Mouse (Mus musculus) intestine, postnatal 0 days (tissue): ENCODE measurements around the gene Nrarp. TPM values are rescaled to one million over a fixed set of nuclear protein-coding genes. Genes with fewer than 3 reads are reported as not detected.

Source experiments
- ATAC-seq: fragments of 200-750 bp; cut with Nextera tagmentation; 2 replicates; pipeline ENCODE4 v1.8.0; 2017; ENCODE audit warnings: mild to moderate bottlenecking, moderate TSS enrichment, moderate library complexity
- H3K27ac ChIP-seq: fragments of 300-500 bp; sonication (generic); 2 replicates; pipeline ENCODE4 v1.5.1; 2014; ENCODE audit warnings: mild to moderate bottlenecking, low read depth, low read length, moderate library complexity
- H3K27me3 ChIP-seq: fragments of 300-500 bp; sonication (generic); replicated peaks from 2 replicates; pipeline ENCODE4 v1.6.1; 2014; ENCODE audit warnings: low read length, mixed read lengths; ENCODE audit not compliant: control insufficient read depth, insufficient read depth
- H3K36me3 ChIP-seq: fragments of 300-500 bp; sonication (generic); 2 replicates; pipeline ENCODE4 v1.6.1; 2014; ENCODE audit warnings: mild to moderate bottlenecking, moderate library complexity; ENCODE audit not compliant: control insufficient read depth, insufficient read depth
- H3K4me1 ChIP-seq: fragments of 300-500 bp; sonication (generic); replicated peaks from 2 replicates; pipeline ENCODE4 v1.6.1; 2014; ENCODE audit warnings: antibody characterized with exemption, low read length, mixed read lengths; ENCODE audit not compliant: control insufficient read depth, insufficient read depth
- H3K4me2 ChIP-seq: fragments of 300-500 bp; sonication (generic); replicated peaks from 2 replicates; pipeline ENCODE4 v1.6.1; 2014; ENCODE audit warnings: low read depth, mild to moderate bottlenecking, moderate library complexity
- H3K4me3 ChIP-seq: fragments of 300-500 bp; sonication (generic); 2 replicates; pipeline ENCODE4 v1.5.1; 2014; ENCODE audit warnings: low read depth, low read length
- H3K9ac ChIP-seq: fragments of 300-500 bp; sonication (generic); 2 replicates; pipeline ENCODE4 v1.6.1; 2014; ENCODE audit warnings: mild to moderate bottlenecking, low read depth, low read length
- H3K9me3 ChIP-seq: fragments of 300-500 bp; sonication (generic); 2 replicates; pipeline ENCODE4 v1.6.1; 2016; ENCODE audit warnings: mixed run types; ENCODE audit not compliant: control insufficient read depth
- CTCF ChIP-seq: sonication (generic); IDR thresholded peaks from 2 replicates; pipeline ENCODE4 v1.5.1; 2016; ENCODE audit warnings: low read depth, mild to moderate bottlenecking, control low read depth, antibody characterized with exemption, moderate library complexity
- WGBS: fragments of 180-500 bp; shearing (Covaris S2); extraction: QIAGEN DNeasy Blood & Tissue Kit; methylation state at CpG from one replicate; pipeline ENCODE4 v1.1.7; 2014; 5-methylcytosine and 5-hydroxymethylcytosine counted together
- polyA plus RNA-seq: library from polyadenylated mRNA; unstranded; fragments of >200 nt; fragmentation: Nextera tagmentation; extraction: Ambion mirVana; gene quantifications from 2 replicates; pipeline ENCODE4 v1.2.1, GENCODE M21; 2015

Nrarp gene
- polyA plus RNA-seq, 1 experiment from 2014 or later = 16.5 TPM

DNA sequence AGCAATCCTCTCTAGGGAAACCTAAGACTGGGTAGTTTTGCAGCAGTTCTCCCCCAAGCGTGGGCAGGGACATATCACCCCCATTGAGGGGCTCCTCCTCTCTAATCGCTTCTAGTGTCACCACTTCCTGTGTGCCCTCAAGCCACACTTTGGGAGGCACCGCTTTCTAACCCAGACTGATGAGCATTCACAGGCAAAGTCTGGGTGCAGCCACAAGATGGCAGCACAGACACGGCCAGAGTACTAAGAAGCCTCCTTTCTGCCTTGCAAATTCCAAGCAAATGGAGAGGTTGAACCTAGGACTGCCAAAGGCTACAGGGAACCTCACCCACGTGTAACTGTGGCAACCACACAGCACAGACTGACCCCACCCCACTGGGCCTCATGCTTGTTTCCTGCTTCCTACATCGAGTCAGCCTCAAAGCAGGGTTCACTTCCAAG lies 12.8 kb downstream of the Nrarp start:
- Histone ChIP-seq H3K9me3 (no peaks in the 10 kb centered on the region), H3K4me2 (peak overlapping the region; percentile 66), H3K27ac (no peak overlapping the region), H3K4me1 (peaks cover 19% of the 10 kb centered on the region; the same call in 1 of the 2 replicates), H3K27me3 (no peaks in the 10 kb centered on the region), H3K4me3 (no peak overlapping the region), H3K9ac (no peak overlapping the region), H3K36me3 (peaks cover 11% of the 10 kb centered on the region; the same call in 1 of the 2 replicates)
- peak; percentile 83 for ATAC-seq
- peak; percentile 99 for TF ChIP-seq CTCF
- WGBS = 0% methylated on average over 6 of the region's 6 CpGs

DNA sequence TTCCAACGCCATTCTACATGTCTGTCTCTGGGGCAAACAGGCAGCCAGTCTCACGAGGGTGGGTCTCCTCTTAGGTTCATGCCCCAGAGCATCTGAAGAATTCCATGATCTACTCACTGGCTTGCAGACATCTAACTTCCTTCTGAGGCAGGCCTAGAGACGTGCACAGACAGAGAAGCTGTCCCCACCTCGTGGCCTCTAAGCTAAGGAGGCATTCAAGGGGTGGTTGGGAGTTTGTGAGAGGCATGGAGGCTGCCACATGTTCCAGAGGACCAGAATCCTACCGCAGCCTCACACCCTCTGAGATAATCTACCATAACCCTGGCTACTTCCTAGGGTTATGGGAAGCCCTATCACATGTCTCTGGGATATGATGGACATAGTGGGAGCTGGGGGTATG lies 13.4 kb downstream of the Nrarp start:
- H3K9ac ChIP-seq = no peak overlapping the region
- no peak overlapping the region for H3K4me3 ChIP-seq
- H3K27me3 ChIP-seq = no peaks in the 10 kb centered on the region
- H3K9me3 ChIP-seq = no peaks in the 10 kb centered on the region
- peak overlapping the region; percentile 60 for H3K27ac ChIP-seq
- WGBS = 60% methylated on average over 5 of the region's 5 CpGs
- ATAC-seq = no peak
- H3K4me2 ChIP-seq = peak overlapping the region; percentile 66
- H3K4me1 ChIP-seq = peaks cover 19% of the 10 kb centered on the region; the same call in 1 of the 2 replicates
- H3K36me3 ChIP-seq = peaks cover 18% of the 10 kb centered on the region; the same call in 1 of the 2 replicates
- TF ChIP-seq CTCF = no peak

DNA sequence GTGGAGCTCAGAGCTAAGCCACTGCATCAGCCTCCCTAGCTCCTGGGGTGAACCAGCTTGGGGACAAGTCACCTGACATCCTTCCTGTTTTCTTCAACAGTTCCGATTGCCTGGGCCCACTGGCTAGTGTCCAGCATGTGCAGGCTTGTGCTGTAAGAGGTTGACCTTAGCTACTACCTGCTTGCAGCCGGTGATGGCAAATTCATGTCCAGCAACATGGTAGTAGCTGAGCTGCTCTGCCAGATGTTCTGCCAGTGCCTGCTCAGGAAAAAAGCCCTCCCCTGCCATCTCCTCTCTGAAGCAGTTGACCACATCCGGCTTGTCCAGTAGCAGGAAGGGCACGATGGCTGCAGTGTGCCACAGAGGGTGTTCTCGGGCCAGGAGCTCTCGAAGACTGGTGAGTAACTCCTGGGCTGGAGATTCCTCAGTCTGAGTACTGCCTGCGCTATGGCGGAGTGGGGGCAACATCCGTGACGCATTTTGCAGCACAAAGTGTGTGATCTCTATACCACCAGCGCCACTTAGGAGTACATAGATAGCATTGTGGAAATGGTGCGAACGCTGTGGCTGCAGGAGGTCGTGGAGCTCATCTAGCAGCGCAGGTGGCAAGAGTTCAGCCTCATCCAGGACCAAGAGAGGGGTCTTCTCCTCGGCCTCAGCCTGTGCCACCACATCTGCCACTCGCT lies 14.1 kb downstream of the Nrarp start:
- no peaks in the 10 kb centered on the region for H3K9me3 ChIP-seq
- 72% methylated on average over 17 of the region's 17 CpGs for WGBS
- ATAC-seq = no peak
- no peak for TF ChIP-seq CTCF
- no peak overlapping the region; the same call in 1 of the 2 replicates for H3K27ac ChIP-seq
- no peaks in the 10 kb centered on the region for H3K27me3 ChIP-seq
- peak overlapping the region; percentile 37 for H3K4me3 ChIP-seq
- H3K9ac ChIP-seq = no peak overlapping the region
- peaks cover 24% of the 10 kb centered on the region for H3K36me3 ChIP-seq
- peak overlapping the region; percentile 66 for H3K4me2 ChIP-seq
- H3K4me1 ChIP-seq = peaks cover 19% of the 10 kb centered on the region; the same call in 1 of the 2 replicates

DNA sequence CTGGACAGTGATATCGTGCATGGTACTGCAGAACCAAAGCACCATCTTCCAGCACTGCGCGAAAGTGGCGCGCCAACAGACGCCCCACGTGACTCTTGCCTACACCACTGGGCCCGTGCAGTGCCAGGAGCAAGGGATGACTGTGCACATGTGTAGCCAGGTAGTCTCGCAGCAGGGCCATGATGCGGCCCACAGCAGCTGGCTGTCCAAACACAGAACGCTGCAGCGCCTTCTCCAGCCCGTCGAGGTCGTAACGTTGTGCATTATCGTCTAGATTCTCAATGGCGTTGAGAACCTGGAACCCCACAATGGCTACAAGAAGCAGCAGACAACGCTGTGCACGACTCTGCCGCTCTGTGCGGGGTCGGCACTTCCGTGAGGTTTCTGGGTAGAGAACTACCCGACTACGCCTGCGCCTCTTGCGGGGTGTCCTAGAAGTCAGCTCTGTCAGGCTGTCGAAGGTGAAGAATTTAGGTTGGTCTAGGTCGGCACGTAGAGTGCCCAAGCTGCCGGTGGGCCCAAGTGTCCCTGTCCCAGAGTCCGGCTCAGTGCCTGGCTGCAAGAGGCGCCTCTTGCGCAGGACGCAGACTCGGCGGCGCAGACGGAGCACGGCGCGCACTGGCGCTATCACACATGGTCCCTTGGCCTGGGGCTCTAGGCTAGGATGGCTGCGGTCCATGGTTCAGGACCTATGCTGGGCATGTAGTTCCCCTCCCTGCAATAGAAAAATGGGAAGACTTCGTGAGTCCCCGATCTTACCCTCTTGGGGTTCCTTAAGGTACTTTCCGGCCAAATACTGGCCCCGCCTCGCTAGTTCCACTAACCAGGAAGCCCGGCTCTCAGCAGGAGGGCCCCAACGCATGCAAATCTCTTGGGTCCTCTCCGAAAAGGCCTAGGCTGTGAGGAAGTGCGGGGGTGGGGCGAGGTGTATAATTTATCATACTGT lies 14.9 kb downstream of the Nrarp start:
- peak overlapping the region; percentile 54 for H3K9ac ChIP-seq
- no peaks in the 10 kb centered on the region for H3K9me3 ChIP-seq
- peak; percentile 34 for ATAC-seq
- peak overlapping the region; percentile 91 for H3K27ac ChIP-seq
- H3K4me2 ChIP-seq = peak overlapping the region; percentile 66
- H3K27me3 ChIP-seq = no peaks in the 10 kb centered on the region
- H3K4me3 ChIP-seq = peak overlapping the region; percentile 37
- 18% methylated on average over 55 of the region's 55 CpGs for WGBS
- peaks cover 33% of the 10 kb centered on the region for H3K36me3 ChIP-seq
- H3K4me1 ChIP-seq = peaks cover 19% of the 10 kb centered on the region; the same call in 1 of the 2 replicates
- no peak; the same call in 1 of the 2 replicates for TF ChIP-seq CTCF

DNA sequence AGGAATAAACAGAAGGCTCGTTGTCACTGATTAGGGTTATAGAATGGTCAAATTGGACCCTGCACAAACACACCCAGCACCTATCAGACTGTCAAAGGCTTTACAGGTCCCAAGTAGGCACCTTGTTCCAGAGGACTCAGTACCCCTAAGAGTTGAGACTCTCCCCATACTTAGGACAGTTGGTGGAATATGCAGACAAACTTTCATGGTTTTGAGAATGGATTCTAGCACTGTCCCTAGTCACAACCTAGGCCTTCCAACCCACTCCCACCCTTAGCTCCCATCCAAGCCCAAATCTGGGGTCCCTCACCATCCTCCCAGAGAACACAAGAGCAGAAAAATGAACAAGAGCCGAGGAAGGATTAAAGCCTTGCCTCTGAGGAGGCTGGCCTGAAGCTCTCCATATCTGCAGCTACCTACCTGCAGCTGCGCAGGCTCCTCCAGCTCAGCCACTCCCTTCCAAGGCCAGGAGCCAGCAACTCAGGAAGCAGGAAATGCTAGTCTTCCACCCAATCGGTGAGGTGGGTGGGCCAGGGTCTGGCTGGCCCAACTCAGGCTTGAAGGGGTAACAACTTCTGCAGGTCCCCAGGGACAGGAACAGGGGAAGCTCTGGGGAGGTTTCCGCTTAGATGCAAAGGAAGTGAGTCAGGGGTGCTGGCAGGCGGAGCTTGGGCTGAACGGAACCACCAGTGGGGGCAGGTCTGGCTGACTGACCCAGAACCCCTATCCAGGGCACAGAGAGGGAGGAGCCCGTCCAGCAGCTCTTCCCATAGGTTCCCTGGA lies 15.8 kb downstream of the Nrarp start, which contains the start of gene Tor4a:
Gene Tor4a (minus strand): TSS at position 715 of the 783 bp plus-strand sequence.
- H3K27me3 ChIP-seq = no peaks in the 10 kb centered on the region
- ATAC-seq = peak; percentile 79
- H3K4me3 ChIP-seq = peak within 1 kb of the TSS; percentile 37
- H3K4me1 ChIP-seq = peaks cover 19% of the 10 kb centered on the region; the same call in 1 of the 2 replicates
- peak within 1 kb of the TSS; percentile 66 for H3K4me2 ChIP-seq
- H3K9ac ChIP-seq = peak within 1 kb of the TSS; percentile 54; the same call in 1 of the 2 replicates
- TF ChIP-seq CTCF = no peak
- peak within 1 kb of the TSS; percentile 91 for H3K27ac ChIP-seq
- H3K36me3 ChIP-seq = peaks cover 42% of the 10 kb centered on the region
- WGBS = 9% methylated on average over 8 of the region's 8 CpGs
- no peaks in the 10 kb centered on the region for H3K9me3 ChIP-seq
